Mouse (Mus musculus): ENCODE results near the gene Lmna. TPM values are rescaled to one million over a fixed set of nuclear protein-coding genes. Genes with fewer than 3 reads are reported as not detected.

The Lmna gene
- total and polyA plus RNA-seq, 3 experiments: 128 to 388 (median 302) TPM

DNA sequence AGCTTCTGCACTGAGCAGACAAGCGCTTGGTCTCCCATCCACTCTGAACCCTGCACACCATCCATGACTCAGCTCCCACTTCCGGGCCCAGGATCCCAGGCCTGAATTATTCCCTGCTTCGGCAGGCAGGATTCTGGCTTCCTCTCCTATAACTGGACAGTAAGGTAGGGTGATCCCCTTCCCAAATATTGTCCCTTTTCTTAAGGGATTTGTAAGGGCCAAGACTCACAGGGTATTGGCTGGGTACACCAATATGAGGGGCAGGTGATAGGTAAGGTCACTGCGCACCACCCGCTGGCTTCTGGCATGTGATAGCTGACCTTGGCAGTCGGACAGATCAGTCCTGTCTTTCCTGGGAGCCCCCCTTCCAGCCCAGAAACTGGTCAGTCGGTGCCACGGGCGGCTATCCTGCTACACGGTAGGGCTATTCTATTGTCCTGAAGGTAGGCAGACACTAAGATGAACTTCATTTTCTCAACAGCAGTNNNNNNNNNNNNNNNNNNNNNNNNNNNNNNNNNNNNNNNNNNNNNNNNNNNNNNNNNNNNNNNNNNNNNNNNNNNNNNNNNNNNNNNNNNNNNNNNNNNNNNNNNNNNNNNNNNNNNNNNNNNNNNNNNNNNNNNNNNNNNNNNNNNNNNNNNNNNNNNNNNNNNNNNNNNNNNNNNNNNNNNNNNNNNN, 13.9 kb downstream of the Lmna start:
- H3K9ac ChIP-seq (ENCODE audit: control insufficient read depth, low read depth, low read length, poor library complexity, severe bottlenecking): peak overlapping the region; percentile 31
- H3K27me3 ChIP-seq (ENCODE audit: control insufficient read depth in 1 of 2, insufficient read depth in 2 of 2, low read length in 2 of 2): no peaks in the 10 kb centered on the region
- H3K4me3 ChIP-seq (ENCODE audit: control insufficient read depth in 1 of 2, insufficient read depth in 1 of 2, low read depth in 2 of 2, low read length in 2 of 2): no peak overlapping the region
- TF ChIP-seq KAT2A (conservative IDR thresholded peaks at IDR 0.05; ENCODE audit: low read depth, low read length) (no peak), MEF2A (IDR thresholded peaks at IDR 0.05; ENCODE audit: extremely low read depth, insufficient replicate concordance, low read depth, low read length, poor library complexity, severe bottlenecking) (no peak), ZC3H11A (IDR thresholded peaks at IDR 0.05; ENCODE audit: low read depth, low read length) (no peak), ZKSCAN1 (IDR thresholded peaks at IDR 0.05; ENCODE audit: low read depth, low read length) (no peak), NRF1 (IDR thresholded peaks at IDR 0.05; ENCODE audit: insufficient read depth, low read depth, low read length, poor library complexity, severe bottlenecking) (no peak), JUND (IDR thresholded peaks at IDR 0.05; ENCODE audit: low read depth, low read length) (no peak), EP300 (IDR thresholded peaks at IDR 0.05; ENCODE audit: low read depth in 1 of 2, low read length in 2 of 2) (no peak), MAFK (IDR thresholded peaks at IDR 0.05; ENCODE audit: borderline replicate concordance, low read depth, low read length) (no peak), MYC (IDR thresholded peaks at IDR 0.05; ENCODE audit: low read depth, low read length) (no peak), ZMIZ1 (IDR thresholded peaks at IDR 0.05; ENCODE audit: low read depth, low read length) (no peak), TCF12 (IDR thresholded peaks at IDR 0.05; ENCODE audit: low read depth, low read length) (no peak), MAX (IDR thresholded peaks at IDR 0.05; ENCODE audit: low read length) (no peak)
- DNase-seq (ENCODE audit: low read depth, low spot score): no peak
- peaks cover 38% of the 10 kb centered on the region for H3K79me2 ChIP-seq (ENCODE audit: control insufficient read depth, insufficient read depth, low read length, poor library complexity)
- H3K9me3 ChIP-seq (replicated peaks; ENCODE audit: insufficient read depth, low read length): no peaks in the 10 kb centered on the region
- peak overlapping the region; percentile 84 for H3K27ac ChIP-seq (ENCODE audit: control insufficient read depth, low read depth, low read length)
- H3K4me1 ChIP-seq (ENCODE audit: control insufficient read depth in 1 of 2, insufficient read depth in 2 of 2, low read length in 2 of 2): peaks cover 31 to 53% of the 10 kb centered on the region in 2 experiments
- peaks cover 2 to 60% of the 10 kb centered on the region in 2 experiments; a peak in 3 of 4 replicates for H3K36me3 ChIP-seq (ENCODE audit: control insufficient read depth in 1 of 2, insufficient read depth in 2 of 2, low read length in 2 of 2)

DNA sequence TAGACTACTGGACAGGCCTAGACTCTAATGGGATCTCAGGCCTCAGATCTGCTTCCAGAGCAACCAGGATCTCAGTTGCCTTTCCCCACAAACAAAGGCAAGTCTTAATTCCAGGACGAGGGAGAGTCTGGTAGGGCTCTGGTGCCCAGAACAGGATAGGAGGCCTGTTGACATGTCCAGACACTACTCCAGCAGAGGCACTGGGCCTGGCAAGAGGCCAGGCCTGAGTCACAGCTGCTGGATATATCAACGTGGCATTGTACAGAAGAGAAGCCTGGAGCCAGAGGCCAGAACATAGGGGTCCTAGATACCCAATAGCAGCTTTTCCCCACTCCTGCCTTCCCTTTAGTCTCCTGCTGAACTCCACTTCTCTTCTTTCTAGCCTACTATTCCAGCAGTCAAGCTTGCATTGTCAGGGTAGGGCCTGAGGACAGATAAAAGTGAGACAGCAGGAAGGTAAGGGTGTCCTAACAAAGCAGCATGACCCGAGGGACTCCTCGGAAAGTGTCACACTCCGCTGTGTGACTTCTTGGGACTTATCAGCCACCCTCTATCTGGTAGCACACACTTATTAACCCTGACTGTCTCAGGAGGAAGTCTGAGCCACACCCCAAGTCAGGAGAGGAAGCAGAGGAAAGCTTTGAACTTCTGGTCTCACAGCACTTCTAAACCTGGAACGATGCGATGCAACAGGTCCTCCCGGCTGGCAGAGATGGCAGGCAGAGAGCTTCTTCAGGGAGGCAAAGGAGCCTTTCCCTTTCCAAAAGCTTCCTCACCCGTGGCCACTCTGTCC, 14.7 kb downstream of the Lmna start:
- Histone ChIP-seq H3K27ac (ENCODE audit: control insufficient read depth, low read depth, low read length) (peak overlapping the region; percentile 84), H3K36me3 (ENCODE audit: control insufficient read depth in 1 of 2, insufficient read depth in 2 of 2, low read length in 2 of 2) (peaks cover 2 to 63% of the 10 kb centered on the region in 2 experiments; a peak in 3 of 4 replicates), H3K27me3 (ENCODE audit: control insufficient read depth in 1 of 2, insufficient read depth in 2 of 2, low read length in 2 of 2) (no peaks in the 10 kb centered on the region), H3K9ac (ENCODE audit: control insufficient read depth, low read depth, low read length, poor library complexity, severe bottlenecking) (peak overlapping the region; percentile 87), H3K79me2 (ENCODE audit: control insufficient read depth, insufficient read depth, low read length, poor library complexity) (peaks cover 40% of the 10 kb centered on the region), H3K4me3 (ENCODE audit: control insufficient read depth in 1 of 2, insufficient read depth in 1 of 2, low read depth in 2 of 2, low read length in 2 of 2) (peak overlapping the region in 1 of 2 experiments; percentile 0; a peak in 1 of 4 replicates), H3K4me1 (ENCODE audit: control insufficient read depth in 1 of 2, insufficient read depth in 2 of 2, low read length in 2 of 2) (peaks cover 39 to 53% of the 10 kb centered on the region in 2 experiments), H3K9me3 (replicated peaks; ENCODE audit: insufficient read depth, low read length) (no peaks in the 10 kb centered on the region)
- peak; percentile 96 for DNase-seq (ENCODE audit: low read depth, low spot score)
- peak; percentile 2; the same call in 1 of the 2 replicates for TF ChIP-seq SMC3 (IDR thresholded peaks at IDR 0.05; ENCODE audit: low read depth, low read length)
- peak in 1 of 2 experiments; percentile 89; a peak in 2 of 4 replicates for TF ChIP-seq POLR2A (IDR thresholded peaks at IDR 0.05; ENCODE audit: control insufficient read depth in 1 of 2, insufficient read depth in 1 of 2, low read depth in 1 of 2, low read length in 2 of 2, poor library complexity in 1 of 2)
- peak; percentile 98 for TF ChIP-seq GATA1 (IDR thresholded peaks at IDR 0.05; ENCODE audit: low read depth, low read length)
- TF ChIP-seq USF1 (IDR thresholded peaks at IDR 0.05; ENCODE audit: low read depth, low read length): no peak; the same call in 1 of the 2 replicates
- TF ChIP-seq MAFK (IDR thresholded peaks at IDR 0.05; ENCODE audit: borderline replicate concordance, low read depth, low read length): no peak
- TF ChIP-seq MAX (IDR thresholded peaks at IDR 0.05; ENCODE audit: low read length): peak; percentile 82
- no peak for TF ChIP-seq NRF1 (IDR thresholded peaks at IDR 0.05; ENCODE audit: insufficient read depth, low read depth, low read length, poor library complexity, severe bottlenecking)
- TF ChIP-seq ETS1 (IDR thresholded peaks at IDR 0.05; ENCODE audit: low read depth, low read length): peak; percentile 95
- peak; percentile 93 for TF ChIP-seq TCF12 (IDR thresholded peaks at IDR 0.05; ENCODE audit: low read depth, low read length)
- 0 out of 2 replicates have a peak, but pooled peaks have one; percentile 13 for TF ChIP-seq MYB (IDR thresholded peaks at IDR 0.05; ENCODE audit: low read depth, low read length)
- TF ChIP-seq MYC (IDR thresholded peaks at IDR 0.05; ENCODE audit: low read depth, low read length): peak; percentile 94
- no peak for TF ChIP-seq CHD2 (IDR thresholded peaks at IDR 0.05; ENCODE audit: low read length)
- TF ChIP-seq RCOR1 (IDR thresholded peaks at IDR 0.05; ENCODE audit: low read depth, low read length): peak; percentile 84
- TF ChIP-seq HCFC1 (IDR thresholded peaks at IDR 0.05; ENCODE audit: low read depth, low read length): peak; percentile 56
- TF ChIP-seq ZC3H11A (IDR thresholded peaks at IDR 0.05; ENCODE audit: low read depth, low read length): no peak
- peak; percentile 13; the same call in 1 of the 2 replicates for TF ChIP-seq CHD1 (IDR thresholded peaks at IDR 0.05; ENCODE audit: low read depth, low read length)
- TF ChIP-seq UBTF (IDR thresholded peaks at IDR 0.05; ENCODE audit: borderline replicate concordance, insufficient read depth, low read depth, low read length): no peak
- peak; percentile 93 for TF ChIP-seq TBP (IDR thresholded peaks at IDR 0.05; ENCODE audit: low read depth, low read length)
- TF ChIP-seq BHLHE40 (IDR thresholded peaks at IDR 0.05; ENCODE audit: borderline replicate concordance, low read depth, low read length): peak; percentile 90
- no peak for TF ChIP-seq KAT2A (conservative IDR thresholded peaks at IDR 0.05; ENCODE audit: low read depth, low read length)
- peak; percentile 68 for TF ChIP-seq POLR2AphosphoS2 (IDR thresholded peaks at IDR 0.05; ENCODE audit: low read length)
- TF ChIP-seq ZKSCAN1 (IDR thresholded peaks at IDR 0.05; ENCODE audit: low read depth, low read length): no peak

Data from MEL (cell line).